Mouse (Mus musculus): ENCODE data around the gene Tcf20.
A peak's percentile ranks its signal among the peaks of the same experiment; 100 is the strongest.

Gene Tcf20

DNA sequence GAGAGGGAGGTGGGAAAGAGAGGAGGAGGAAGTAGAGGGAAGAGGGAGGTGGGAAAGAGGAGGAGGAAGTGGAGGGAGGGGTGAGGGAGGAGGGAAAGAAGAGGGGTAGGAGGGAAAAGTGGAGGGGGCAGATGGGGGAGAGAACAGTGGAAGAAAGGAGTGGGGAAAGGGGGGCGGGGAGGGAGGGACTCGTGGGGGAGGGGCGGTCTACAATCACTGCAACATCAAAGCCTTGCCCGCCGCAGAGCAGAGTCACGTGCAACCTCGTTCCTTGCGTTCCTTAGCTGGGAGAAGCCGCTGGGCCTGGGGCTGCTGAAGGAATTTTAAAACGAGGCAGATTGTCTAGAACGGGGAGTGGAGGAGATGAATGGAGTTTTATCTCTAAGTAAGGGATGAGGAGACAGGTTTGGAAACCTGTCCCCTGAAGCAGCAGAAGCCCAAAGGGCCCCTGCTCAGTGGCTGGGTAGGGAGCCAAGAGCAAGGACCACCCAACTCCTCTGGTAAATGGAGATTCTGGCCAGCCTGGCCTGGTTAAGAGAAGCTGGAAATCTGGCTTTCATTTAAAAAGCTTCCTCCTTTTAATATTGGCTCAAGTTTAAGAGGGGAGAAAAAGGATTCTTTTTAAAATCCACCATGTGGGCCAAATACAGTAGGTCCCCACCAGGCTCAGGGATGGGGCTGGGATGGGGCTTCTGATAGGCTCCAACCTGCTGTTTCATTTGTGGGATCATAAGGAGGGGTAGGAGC, 62.8 kb downstream of the Tcf20 start:
- no peak for DNase-seq (ENCODE audit: low spot score in 2 of 2)

- no peak for DNase-seq (ENCODE audit: low spot score in 2 of 2)
Observed at GRCm38 (mm10) chr15:82923531-82923930, 64.1 kb downstream of the Tcf20 start.

DNA sequence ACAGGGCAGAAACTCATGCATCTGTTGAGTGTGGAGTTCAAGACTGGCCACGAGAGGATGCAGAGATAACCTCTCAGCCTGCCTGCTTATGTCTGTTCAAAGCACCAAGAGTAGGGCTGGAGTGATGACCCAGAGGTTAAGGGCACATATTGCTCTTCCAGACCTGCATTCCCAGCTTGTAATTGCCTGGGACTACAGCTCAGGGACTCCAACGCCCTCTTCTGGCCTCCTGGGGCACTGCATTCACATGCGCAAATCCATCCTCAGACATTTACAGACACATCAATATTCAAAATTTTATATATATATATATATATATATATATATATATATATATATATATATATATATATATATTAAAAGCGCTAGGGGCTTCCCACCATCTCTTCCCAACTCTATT, 64.9 kb downstream of the Tcf20 start:
- no peak for DNase-seq (ENCODE audit: low spot score in 2 of 2)

GRCm38 (mm10) chr15:82922052-82922451, 65.6 kb downstream of the Tcf20 start:
- no peak for DNase-seq (ENCODE audit: low spot score in 2 of 2)

GRCm38 (mm10) chr15:82921559-82921958, 66.1 kb downstream of the Tcf20 start:
- no peak for DNase-seq (ENCODE audit: low spot score in 2 of 2)

GRCm38 (mm10) chr15:82920895-82921515, 66.7 kb downstream of the Tcf20 start:
- DNase-seq (ENCODE audit: low spot score in 2 of 2) = peak; percentile 39 to 48

GRCm38 (mm10) chr15:82917965-82918364, 69.7 kb downstream of the Tcf20 start:
- no peak for DNase-seq (ENCODE audit: low spot score in 2 of 2)

DNA sequence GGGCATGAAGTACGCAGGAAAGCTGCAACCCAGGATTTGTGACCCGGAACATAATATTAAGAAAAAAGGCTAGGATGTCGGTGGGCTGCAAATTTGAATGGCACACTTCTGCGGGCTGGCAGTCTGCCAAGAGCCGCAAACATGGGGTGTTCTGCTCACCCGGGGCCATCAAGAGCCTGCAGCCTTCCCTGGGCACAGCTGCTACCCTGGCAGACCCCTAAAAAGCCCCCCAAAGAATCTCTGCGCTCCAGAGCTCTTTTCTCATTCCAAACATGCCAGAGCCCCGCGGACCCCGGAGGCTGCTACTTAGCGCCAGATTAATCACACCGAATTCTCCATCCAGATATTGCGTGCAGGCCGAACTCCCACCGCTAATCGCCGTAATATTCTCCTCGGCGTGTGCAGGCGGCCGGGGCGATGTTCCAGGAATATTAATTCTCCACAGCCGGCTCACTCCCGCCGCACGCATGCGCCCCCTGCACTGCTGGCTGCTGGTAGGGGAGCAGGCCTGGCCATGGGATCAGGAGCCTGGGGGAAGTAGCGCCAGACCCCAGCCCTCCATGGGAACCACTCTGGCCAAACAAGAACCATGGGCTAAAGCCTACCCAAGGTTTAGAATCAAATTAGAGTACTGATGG, 70.3 kb downstream of the Tcf20 start:
- DNase-seq (ENCODE audit: low spot score in 2 of 2) = no peak

DNA sequence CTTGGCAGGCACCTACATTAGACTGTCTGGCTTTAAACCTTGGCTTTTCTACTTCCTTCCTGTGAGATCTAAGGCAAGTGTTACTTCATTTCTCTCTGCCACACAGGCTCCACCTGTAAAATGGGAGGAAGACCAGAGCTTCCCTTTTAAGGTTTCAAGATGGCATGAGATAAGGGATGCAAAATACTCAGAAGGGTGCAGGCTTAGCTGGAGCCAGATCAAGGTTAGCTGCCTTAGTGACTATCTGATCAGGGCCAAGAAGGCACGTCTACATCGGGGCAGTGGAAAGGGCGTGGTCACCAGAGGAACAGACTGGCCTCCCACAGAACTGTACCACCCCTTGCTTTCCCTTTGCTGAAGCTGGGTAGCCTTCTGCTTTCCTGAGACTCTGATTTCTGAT, 73.2 kb downstream of the Tcf20 start:
- DNase-seq (ENCODE audit: low spot score in 2 of 2) = no peak

GRCm38 (mm10) chr15:82911965-82912337, 75.7 kb downstream of the Tcf20 start:
- DNase-seq (ENCODE audit: low spot score in 2 of 2) = no peak

GRCm38 (mm10) chr15:82911001-82911964, 76.4 kb downstream of the Tcf20 start:
- no peak for DNase-seq (ENCODE audit: low spot score in 2 of 2)

- DNase-seq (ENCODE audit: low spot score in 2 of 2) = no peak
Observed at GRCm38 (mm10) chr15:82910596-82910995, 77.1 kb downstream of the Tcf20 start.

- DNase-seq (ENCODE audit: low spot score in 2 of 2) = no peak
Observed at GRCm38 (mm10) chr15:82909791-82910190, 77.9 kb downstream of the Tcf20 start.

DNA sequence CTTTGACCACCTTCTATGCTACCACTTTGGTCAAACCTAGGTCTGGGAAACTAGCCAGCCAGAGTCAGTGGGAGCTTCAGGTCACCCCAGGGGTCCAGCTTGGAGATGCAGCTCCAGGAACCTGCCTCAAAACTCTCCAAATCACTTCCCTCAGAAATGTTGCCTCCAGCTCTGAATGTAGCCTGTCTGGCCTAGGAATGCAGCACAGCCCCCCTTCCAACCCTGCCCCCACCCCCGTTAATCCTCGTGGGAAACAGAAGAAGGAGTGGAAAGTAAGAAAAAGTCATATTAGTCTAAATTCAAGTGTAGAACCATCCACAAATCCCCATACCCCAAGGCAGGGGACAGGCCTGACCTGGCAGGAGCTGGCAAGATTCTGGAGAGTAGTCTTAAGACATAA, 79.2 kb downstream of the Tcf20 start:
- DNase-seq (ENCODE audit: low spot score in 2 of 2) = no peak

GRCm38 (mm10) chr15:82907306-82907705, 80.4 kb downstream of the Tcf20 start:
- DNase-seq (ENCODE audit: low spot score in 2 of 2) = no peak

GRCm38 (mm10) chr15:82906574-82907061, 81.1 kb downstream of the Tcf20 start:
- DNase-seq (ENCODE audit: low spot score in 2 of 2) = no peak

DNA sequence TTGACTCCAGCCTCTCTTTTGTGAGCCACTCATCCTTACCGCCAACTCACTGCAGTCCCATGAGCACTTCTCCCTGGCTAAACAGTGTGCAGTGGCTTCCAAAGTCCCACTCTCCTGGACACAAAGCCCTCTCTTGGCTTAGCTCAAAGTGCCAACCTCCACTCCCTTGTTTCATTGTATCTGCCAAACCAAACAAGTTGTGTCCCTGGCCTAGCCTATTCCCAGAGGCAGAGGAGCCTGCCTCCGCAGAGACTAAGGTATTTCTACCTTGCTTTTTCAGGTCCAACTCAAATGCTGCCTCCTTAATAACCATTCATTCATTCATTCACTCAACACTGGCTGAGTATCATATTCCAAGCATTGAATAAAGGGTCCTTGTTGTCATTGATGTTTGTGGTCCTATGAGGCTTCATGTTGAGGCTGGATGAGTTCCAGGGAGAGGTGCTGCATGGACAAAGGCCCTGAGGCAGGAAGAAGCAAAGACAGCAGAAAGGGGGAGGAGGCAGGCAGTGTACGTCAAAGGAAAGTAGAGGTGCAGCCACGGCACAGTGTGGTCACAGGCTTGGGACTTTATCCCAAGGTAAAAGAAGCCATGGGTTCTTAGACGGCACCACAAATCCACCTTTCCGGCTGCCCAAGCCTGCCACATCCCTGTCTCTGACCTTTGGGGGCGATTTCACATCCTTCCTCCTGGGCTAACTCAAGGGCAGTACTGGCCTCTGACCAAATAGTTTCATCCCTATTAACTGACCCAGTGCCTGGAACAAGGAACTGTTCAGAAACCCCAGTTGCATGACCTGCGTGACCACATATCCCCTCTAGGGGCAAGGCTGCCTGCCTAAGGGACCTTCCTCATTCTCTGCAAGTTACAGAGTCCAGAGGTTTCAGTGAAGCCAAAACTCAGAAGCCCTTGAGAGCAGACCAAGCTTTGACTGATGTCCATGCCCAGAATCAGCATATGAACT, 82.0 kb downstream of the Tcf20 start:
- no peak for DNase-seq (ENCODE audit: low spot score in 2 of 2)

DNA sequence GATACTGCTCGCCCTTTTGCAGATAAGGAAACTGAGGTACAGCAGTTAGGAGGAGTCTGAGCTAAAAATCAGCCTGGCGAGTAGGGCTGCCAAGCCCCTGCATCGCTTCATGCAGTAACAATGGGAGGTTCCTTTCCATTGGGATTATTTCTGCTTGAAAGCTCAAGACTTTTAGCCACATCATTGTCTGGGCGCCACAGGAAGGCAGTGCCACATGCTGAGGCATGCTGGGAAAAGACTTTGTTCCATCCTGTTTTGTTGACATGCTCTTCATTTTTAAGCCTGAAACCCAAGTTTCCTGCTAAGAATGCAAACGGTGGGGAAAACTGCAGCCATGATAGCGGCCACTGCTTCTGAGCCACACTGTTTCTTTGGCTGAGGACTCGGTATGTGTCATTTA, 83.1 kb downstream of the Tcf20 start:
- no peak for DNase-seq (ENCODE audit: low spot score in 2 of 2)

- no peak for DNase-seq (ENCODE audit: low spot score in 2 of 2)
Observed at GRCm38 (mm10) chr15:82902521-82902920, 85.2 kb downstream of the Tcf20 start.

GRCm38 (mm10) chr15:82901306-82901705, 86.4 kb downstream of the Tcf20 start:
- DNase-seq (ENCODE audit: low spot score in 2 of 2) = no peak

DNA sequence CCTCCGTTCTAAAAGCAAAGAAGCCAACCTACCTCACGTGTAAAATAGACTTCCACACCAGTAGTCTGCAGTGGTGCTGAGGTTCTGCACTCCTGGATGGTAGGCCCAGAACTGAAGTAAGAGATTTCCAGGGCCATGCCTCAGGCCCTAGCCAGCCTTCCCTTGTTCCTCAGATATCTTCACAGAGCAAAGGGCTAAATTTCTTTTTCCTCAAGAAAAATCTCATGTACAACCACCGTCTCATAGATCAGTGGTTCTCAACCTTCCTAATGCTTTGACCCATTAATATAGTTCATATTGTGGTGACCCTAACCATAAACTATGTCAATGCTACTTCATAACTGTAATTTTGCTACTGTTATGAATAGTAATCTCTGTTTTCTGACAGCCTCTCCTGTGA, 87.3 kb downstream of the Tcf20 start:
- no peak for DNase-seq (ENCODE audit: low spot score in 2 of 2)
